Mouse (Mus musculus) lung, adult 2 months (tissue): ENCODE data around the gene Ntn1.

Experiments used
- CTCF ChIP-seq: fragments of 200-500 bp; IDR thresholded peaks from 2 replicates; pipeline ENCODE4 v1.5.1; 2011; ENCODE audit warnings: mild to moderate bottlenecking, low read length, control low read depth; ENCODE audit not compliant: insufficient read depth
- POLR2A ChIP-seq: fragments of 200-500 bp; IDR thresholded peaks from 2 replicates; pipeline ENCODE4 v1.6.1; 2011; ENCODE audit warnings: low read depth, mild to moderate bottlenecking, control low read depth, low read length, borderline replicate concordance; ENCODE audit errors: extremely low read depth

DNA sequence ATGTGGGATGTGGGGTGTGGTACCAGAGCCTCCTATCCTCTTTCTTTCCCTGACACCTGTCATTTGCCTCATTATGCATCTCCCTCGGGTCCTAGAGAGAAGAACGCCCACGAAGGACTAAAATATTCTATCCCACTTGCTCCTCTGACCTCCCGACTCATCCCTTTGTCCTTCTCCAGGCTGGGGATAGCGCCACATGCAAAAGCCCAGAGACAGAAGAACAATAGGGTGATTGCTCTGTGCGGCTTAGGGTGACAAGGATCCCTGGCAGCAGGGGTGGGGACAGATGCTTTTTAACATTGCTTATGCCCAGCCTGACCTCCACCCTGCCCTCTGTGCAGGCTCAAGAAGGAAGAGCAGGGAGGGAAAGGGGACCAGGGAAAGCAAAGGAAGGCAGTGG lies 152.7 kb downstream of the Ntn1 start:
- TF ChIP-seq POLR2A (no peak), CTCF (no peak)
